Mouse (Mus musculus): Measurements from ENCODE around the gene Golga1. TPM values are rescaled to one million over a fixed set of nuclear protein-coding genes. Genes with fewer than 3 reads are reported as not detected.
"Not testable (repeated sequence)": the region's sequence is repeated elsewhere in the genome, so short reads cannot be mapped to it uniquely, and the experiment has no call there.

The Golga1 gene
- total RNA-seq (2014; fragmentation: Nextera tagmentation) (13.0 and 15.7 TPM in 2 replicates), total RNA-seq (2017) (13.8 and 17.2 TPM in 2 replicates)

GRCm38 (mm10) chr2:39065400-39065987 lies at the start of gene Golga1:
Gene Golga1 (minus strand): TSS chr2:39065541.
- peak; percentile 96 for ATAC-seq (replicated peaks; ENCODE audit: poor library complexity, severe bottlenecking)

GRCm38 (mm10) chr2:39114093-39114492 lies 48.8 kb upstream of the Golga1 start:
- ATAC-seq (replicated peaks; ENCODE audit: poor library complexity, severe bottlenecking) = no peak

- ATAC-seq (replicated peaks; ENCODE audit: poor library complexity, severe bottlenecking) = no peak
These were observed 45.2 kb upstream of the Golga1 start for GRCm38 (mm10) chr2:39110514-39110913.

- not testable (repeated sequence) for ATAC-seq (replicated peaks; ENCODE audit: poor library complexity, severe bottlenecking)
These were observed 44.4 kb upstream of the Golga1 start for GRCm38 (mm10) chr2:39109712-39110111.

- not testable (repeated sequence) for ATAC-seq (replicated peaks; ENCODE audit: poor library complexity, severe bottlenecking)
These were observed 34.6 kb upstream of the Golga1 start for GRCm38 (mm10) chr2:39099951-39100350.

- peak; percentile 48; the same call in 1 of the 2 replicates for ATAC-seq (replicated peaks; ENCODE audit: poor library complexity, severe bottlenecking)
These were observed 32.7 kb upstream of the Golga1 start for GRCm38 (mm10) chr2:39097993-39098392.

- no peak; the same call in 1 of the 2 replicates for ATAC-seq (replicated peaks; ENCODE audit: poor library complexity, severe bottlenecking)
These were observed 26.6 kb upstream of the Golga1 start for GRCm38 (mm10) chr2:39091966-39092365.

GRCm38 (mm10) chr2:39082706-39083105 lies 17.4 kb upstream of the Golga1 start:
- ATAC-seq (replicated peaks; ENCODE audit: poor library complexity, severe bottlenecking) = no peak

GRCm38 (mm10) chr2:39070666-39071065 lies 5.3 kb upstream of the Golga1 start:
- no peak for ATAC-seq (replicated peaks; ENCODE audit: poor library complexity, severe bottlenecking)

GRCm38 (mm10) chr2:39069096-39069495 lies 3.8 kb upstream of the Golga1 start:
- ATAC-seq (replicated peaks; ENCODE audit: poor library complexity, severe bottlenecking) = no peak

- ATAC-seq (replicated peaks; ENCODE audit: poor library complexity, severe bottlenecking) = peak; percentile 61
These were observed 498 bp downstream of the Golga1 start for GRCm38 (mm10) chr2:39064687-39065399.

- no peak for ATAC-seq (replicated peaks; ENCODE audit: poor library complexity, severe bottlenecking)
These were observed 16.8 kb downstream of the Golga1 start for GRCm38 (mm10) chr2:39048515-39048914.

GRCm38 (mm10) chr2:39040215-39040614 lies 25.1 kb downstream of the Golga1 start:
- ATAC-seq (replicated peaks; ENCODE audit: poor library complexity, severe bottlenecking) = no peak

GRCm38 (mm10) chr2:39031611-39032010 lies 33.7 kb downstream of the Golga1 start:
- no peak for ATAC-seq (replicated peaks; ENCODE audit: poor library complexity, severe bottlenecking)

- ATAC-seq (replicated peaks; ENCODE audit: poor library complexity, severe bottlenecking) = no peak
These were observed 45.3 kb downstream of the Golga1 start for GRCm38 (mm10) chr2:39020004-39020403.

GRCm38 (mm10) chr2:39016581-39016980 lies 48.8 kb downstream of the Golga1 start:
- 0 out of 2 replicates have a peak, but pooled peaks have one; percentile 14 for ATAC-seq (replicated peaks; ENCODE audit: poor library complexity, severe bottlenecking)

GRCm38 (mm10) chr2:39012768-39013279 lies 52.5 kb downstream of the Golga1 start:
- ATAC-seq (replicated peaks; ENCODE audit: poor library complexity, severe bottlenecking) = no peak

- no peak for ATAC-seq (replicated peaks; ENCODE audit: poor library complexity, severe bottlenecking)
These were observed 53.4 kb downstream of the Golga1 start for GRCm38 (mm10) chr2:39011971-39012370.

- ATAC-seq (replicated peaks; ENCODE audit: poor library complexity, severe bottlenecking) = peak; percentile 52
These were observed 54.1 kb downstream of the Golga1 start for GRCm38 (mm10) chr2:39011264-39011663.

GRCm38 (mm10) chr2:39010144-39010543 lies 55.2 kb downstream of the Golga1 start:
- not testable (repeated sequence) for ATAC-seq (replicated peaks; ENCODE audit: poor library complexity, severe bottlenecking)

GRCm38 (mm10) chr2:39008954-39009365 lies 56.4 kb downstream of the Golga1 start:
- ATAC-seq (replicated peaks; ENCODE audit: poor library complexity, severe bottlenecking) = no peak
